Comparison of ENCODE assay signal across 10 mouse cellular contexts in genomic region chr1:43337168-43337784, GRCm38 (mm10).
DNase-seq lines count a peak whose midpoint lies in the region; ATAC-seq and TF ChIP-seq lines count a peak whose summit lies in the region.
"Had no signal": no experiment of that assay in that cellular context is flagged by ENCODE, and none has a peak within 500 bp of the region (broad histone marks: within the 10 kb centered on the region; RNA-seq: fewer than 3 reads in every experiment).

No protein-coding gene starts in this region.

- H3K27me3 ChIP-seq in heart, postnatal 0 days (ENCODE audit: control insufficient read depth, insufficient read depth, low read length), result no peaks in the 10 kb centered on the region
- no peaks in the 10 kb centered on the region for H3K27me3 ChIP-seq in liver, postnatal 0 days (ENCODE audit: insufficient read depth, low read length)
- H3K27me3 ChIP-seq: embryonic facial prominence, embryonic 12.5 days; limb, embryonic 12.5 days had no signal

- 68% methylated on average over 3 of the region's 3 CpGs for WGBS in heart, postnatal 0 days
- 65% methylated on average over 3 of the region's 3 CpGs for WGBS in liver, postnatal 0 days (ENCODE audit: insufficient replicate concordance)

- H3K27ac ChIP-seq in heart, postnatal 0 days (ENCODE audit: low read depth), result peak overlapping the region; percentile 73
- H3K27ac ChIP-seq in liver, postnatal 0 days (ENCODE audit: low read depth), result no peak overlapping the region
- H3K27ac ChIP-seq: embryonic facial prominence, embryonic 12.5 days; limb, embryonic 12.5 days had no signal

- DNase-seq in MN1 (ENCODE audit: low spot score), result peak; percentile 61
- DNase-seq in adrenal gland, postnatal 36 days, result peak; percentile 66 to 76
- DNase-seq in heart, postnatal 0 days (ENCODE audit: low spot score), result peak; percentile 60
- peak; percentile 44 for DNase-seq in liver, postnatal 0 days
- DNase-seq in layer of hippocampus, postnatal 14 days (ENCODE audit: low spot score in 2 of 2), result no peak
- DNase-seq in layer of hippocampus, postnatal 36 days, result no peak
- no peak for DNase-seq in frontal cortex, postnatal 14 days (ENCODE audit: low spot score in 2 of 2)
- no peak for DNase-seq in left cerebral cortex, adult 18-20 months (ENCODE audit: low spot score in 2 of 2)

- 0 out of 2 replicates have a peak, but pooled peaks cover 7% of the 10 kb centered on the region for H3K4me1 ChIP-seq in heart, postnatal 0 days (ENCODE audit: control insufficient read depth, insufficient read depth)
- no peaks in the 10 kb centered on the region for H3K4me1 ChIP-seq in liver, postnatal 0 days (ENCODE audit: insufficient read depth)
- H3K4me1 ChIP-seq: embryonic facial prominence, embryonic 12.5 days; limb, embryonic 12.5 days had no signal

- peak; percentile 67; the same call in 1 of the 2 replicates for TF ChIP-seq EP300 in heart, postnatal 0 days (IDR thresholded peaks at IDR 0.05; ENCODE audit: low read depth)
- TF ChIP-seq EP300 in liver, postnatal 0 days (IDR thresholded peaks at IDR 0.05; ENCODE audit: low read depth), result no peak

- H3K9ac ChIP-seq in heart, postnatal 0 days (replicated peaks; ENCODE audit: low read depth, low read length), result no peak overlapping the region
- no peak overlapping the region for H3K9ac ChIP-seq in liver, postnatal 0 days (replicated peaks)
- H3K9ac ChIP-seq: embryonic facial prominence, embryonic 12.5 days; limb, embryonic 12.5 days had no signal

- no peak for TF ChIP-seq CTCF in heart, postnatal 0 days (IDR thresholded peaks at IDR 0.05; ENCODE audit: low read depth)
- TF ChIP-seq CTCF in liver, postnatal 0 days (IDR thresholded peaks at IDR 0.05; ENCODE audit: low read depth), result no peak

- H3K4me2 ChIP-seq in heart, postnatal 0 days (ENCODE audit: low read depth, low read length), result no peak overlapping the region
- no peak overlapping the region for H3K4me2 ChIP-seq in liver, postnatal 0 days (ENCODE audit: low read depth, low read length)
- H3K4me2 ChIP-seq: embryonic facial prominence, embryonic 12.5 days; limb, embryonic 12.5 days had no signal

- no peak overlapping the region for H3K4me3 ChIP-seq in heart, postnatal 0 days (ENCODE audit: low read depth, low read length)
- no peak overlapping the region for H3K4me3 ChIP-seq in liver, postnatal 0 days (ENCODE audit: low read depth, low read length)
- H3K4me3 ChIP-seq: embryonic facial prominence, embryonic 12.5 days; limb, embryonic 12.5 days had no signal

- peaks cover 17% of the 10 kb centered on the region for H3K9me3 ChIP-seq in heart, postnatal 0 days (replicated peaks; ENCODE audit: control insufficient read depth, low read length)
- H3K9me3 ChIP-seq in liver, postnatal 0 days (ENCODE audit: low read length), result peaks cover 10% of the 10 kb centered on the region; the same call in 1 of the 2 replicates

- peak; percentile 60 for ATAC-seq in heart, postnatal 0 days (ENCODE audit: insufficient read depth, low read depth)
- ATAC-seq in liver, postnatal 0 days, result 0 out of 2 replicates have a peak, but pooled peaks have one; percentile 29

- no peaks in the 10 kb centered on the region for H3K36me3 ChIP-seq in heart, postnatal 0 days (replicated peaks; ENCODE audit: control insufficient read depth, insufficient read depth, low read length)
- H3K36me3 ChIP-seq in liver, postnatal 0 days (replicated peaks; ENCODE audit: insufficient read depth, low read length), result no peaks in the 10 kb centered on the region
- H3K36me3 ChIP-seq: embryonic facial prominence, embryonic 12.5 days; limb, embryonic 12.5 days had no signal

Comparison
In these comparisons a context has a peak if more than half of its experiments do, and no peak if none do; other contexts are left out.
1. DNase-seq: peak in MN1 (single experiment), adrenal gland, postnatal 36 days (2 of 2), heart, postnatal 0 days (single experiment) and liver, postnatal 0 days (single experiment); none in layer of hippocampus, postnatal 14 days (0 of 2), layer of hippocampus, postnatal 36 days (0 of 2), frontal cortex, postnatal 14 days (0 of 2) and left cerebral cortex, adult 18-20 months (0 of 2).